Mouse (Mus musculus) kidney, embryonic 15.5 days (tissue): ENCODE data around the gene Nptn. TPM values are rescaled to one million over a fixed set of nuclear protein-coding genes. Genes with fewer than 3 reads are reported as not detected.

Source experiments
- ATAC-seq: fragments of 200-750 bp; cut with Nextera tagmentation; replicated peaks from 2 replicates; pipeline ENCODE4 v1.8.0; 2017; ENCODE audit warnings: moderate TSS enrichment; ENCODE audit not compliant: low FRiP score
- H3K27ac ChIP-seq: fragments of 300-500 bp; sonication (generic); 2 replicates; pipeline ENCODE4 v1.5.1; 2015; ENCODE audit warnings: mild to moderate bottlenecking, inconsistent platforms
- H3K27me3 ChIP-seq: fragments of 300-500 bp; sonication (generic); 2 replicates; pipeline ENCODE4 v1.6.1; 2015; ENCODE audit warnings: inconsistent platforms
- H3K36me3 ChIP-seq: fragments of 300-500 bp; sonication (generic); 2 replicates; pipeline ENCODE4 v1.6.1; 2015; ENCODE audit warnings: inconsistent platforms
- H3K4me1 ChIP-seq: fragments of 300-500 bp; sonication (generic); 2 replicates; pipeline ENCODE4 v1.6.1; 2015; ENCODE audit warnings: inconsistent platforms
- H3K4me2 ChIP-seq: fragments of 300-500 bp; sonication (generic); 2 replicates; pipeline ENCODE4 v1.6.1; 2015; ENCODE audit warnings: moderate library complexity, mild to moderate bottlenecking, inconsistent platforms
- H3K4me3 ChIP-seq: fragments of 300-500 bp; sonication (generic); replicated peaks from 2 replicates; pipeline ENCODE4 v1.5.1; 2015; ENCODE audit warnings: mild to moderate bottlenecking, inconsistent platforms
- H3K9ac ChIP-seq: fragments of 300-500 bp; sonication (generic); 2 replicates; pipeline ENCODE4 v1.6.1; 2015; ENCODE audit warnings: mild to moderate bottlenecking, inconsistent platforms
- H3K9me3 ChIP-seq: fragments of 300-500 bp; sonication (generic); replicated peaks from 2 replicates; pipeline ENCODE4 v1.6.1; 2016; ENCODE audit warnings: inconsistent platforms
- WGBS: fragments of 180-500 bp; shearing (Covaris S2); methylation state at CpG from one replicate; pipeline ENCODE4 v1.1.7; 2015; ENCODE audit warnings: mixed read lengths; 5-methylcytosine and 5-hydroxymethylcytosine counted together
- polyA plus RNA-seq: library from polyadenylated mRNA; unstranded; fragments of >200 nt; fragmentation: Nextera tagmentation; extraction: Ambion mirVana; gene quantifications from 2 replicates; pipeline ENCODE4 v1.2.1, GENCODE M21; 2015

The Nptn gene
- polyA plus RNA-seq, 1 experiment from 2014 or later, result 124 TPM

DNA sequence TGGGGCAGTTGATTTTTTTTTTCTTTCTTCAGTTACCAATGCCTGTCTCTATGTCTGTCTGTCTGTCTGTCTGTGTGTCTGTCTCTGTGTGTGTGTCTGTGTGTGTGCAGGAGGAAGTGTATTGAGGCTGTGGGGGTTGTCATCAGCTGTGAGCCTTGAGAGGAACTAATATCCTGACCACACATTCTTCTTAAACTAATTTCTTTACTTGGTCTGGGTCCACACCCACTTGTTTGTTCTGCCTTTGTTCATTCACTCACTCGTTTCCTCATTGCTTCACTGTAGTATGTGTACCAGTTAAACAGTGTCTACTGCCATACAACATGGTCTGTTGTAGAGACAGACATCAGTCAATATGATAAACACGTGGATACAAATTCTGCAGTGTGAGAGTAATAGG lies 45.2 kb downstream of the Nptn start:
- Histone ChIP-seq H3K27ac (no peak overlapping the region), H3K9me3 (no peaks in the 10 kb centered on the region), H3K4me2 (no peak overlapping the region), H3K4me3 (no peak overlapping the region), H3K9ac (no peak overlapping the region), H3K36me3 (peaks cover 30% of the 10 kb centered on the region), H3K27me3 (no peaks in the 10 kb centered on the region), H3K4me1 (0 out of 2 replicates have a peak, but pooled peaks cover 3% of the 10 kb centered on the region)
- 75% methylated on average over 2 of the region's 2 CpGs for WGBS
- no peak for ATAC-seq

DNA sequence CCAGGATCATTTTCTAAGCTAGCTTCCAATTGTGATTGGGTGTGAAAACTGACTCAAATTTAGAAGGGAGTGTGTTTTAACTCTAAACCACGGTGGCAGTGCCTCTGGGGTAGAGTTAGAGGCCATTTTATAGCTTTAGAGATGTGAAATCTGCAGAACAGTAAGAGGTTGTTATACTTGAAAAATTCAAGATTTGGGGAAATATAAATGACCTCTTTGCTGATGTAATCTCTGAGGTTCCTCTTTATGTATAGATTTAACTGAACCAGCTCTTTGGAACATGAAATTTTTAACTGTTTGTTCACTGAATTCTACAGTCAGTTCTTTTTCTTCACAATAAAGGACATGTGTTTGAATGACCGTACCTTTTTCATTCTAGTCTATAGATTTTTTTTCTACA lies 48.4 kb downstream of the Nptn start:
- no peak for ATAC-seq
- Histone ChIP-seq H3K4me1 (no peaks in the 10 kb centered on the region), H3K27me3 (no peaks in the 10 kb centered on the region), H3K9me3 (no peaks in the 10 kb centered on the region), H3K4me2 (no peak overlapping the region), H3K9ac (no peak overlapping the region), H3K27ac (no peak overlapping the region), H3K4me3 (no peak overlapping the region), H3K36me3 (peaks cover 44% of the 10 kb centered on the region)
- WGBS, result 72% methylated on average over 2 of the region's 2 CpGs

DNA sequence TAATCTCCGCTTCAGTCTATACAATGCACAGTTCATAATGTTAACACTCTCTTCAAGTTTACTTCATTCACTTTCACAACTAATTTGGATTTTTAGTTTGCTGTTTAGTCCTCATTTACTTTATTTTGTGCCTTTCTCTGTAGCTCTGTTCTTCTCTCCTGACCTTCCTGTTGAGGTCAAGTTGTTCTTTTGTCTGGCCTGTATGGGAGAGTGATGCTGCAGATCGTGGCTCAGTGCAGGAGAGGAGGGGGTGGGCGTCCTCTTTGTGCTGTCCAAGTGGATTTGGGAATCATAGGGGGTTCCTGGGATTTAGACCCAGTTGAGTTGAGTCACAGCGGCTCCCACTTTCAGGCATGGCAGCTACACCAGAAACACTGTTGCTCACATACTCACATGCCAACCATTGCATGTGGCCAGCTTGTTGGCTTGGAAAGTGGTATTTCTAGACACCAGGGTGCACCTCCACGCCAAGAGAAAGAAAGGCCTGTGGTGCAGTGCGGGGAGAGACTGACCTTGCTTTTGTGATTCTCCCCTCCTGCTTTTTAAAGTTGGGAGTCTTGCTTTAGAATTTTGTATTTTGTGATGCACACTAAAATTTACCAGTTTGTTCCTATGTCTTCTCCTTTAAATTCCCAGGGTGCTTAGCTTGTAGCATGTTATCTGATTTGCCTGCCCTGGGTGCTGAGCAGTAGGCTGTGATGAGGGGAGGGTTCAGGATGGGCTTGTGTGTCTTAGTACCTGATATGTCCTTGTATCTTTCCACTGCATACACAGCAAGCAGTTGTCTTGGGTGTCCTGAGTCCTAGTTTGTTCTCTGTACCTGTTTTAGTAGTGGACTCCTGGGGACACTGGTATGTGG lies 66.6 kb downstream of the Nptn start:
- 83% methylated on average over 6 of the region's 6 CpGs for WGBS
- Histone ChIP-seq H3K27ac (no peak overlapping the region), H3K27me3 (no peaks in the 10 kb centered on the region), H3K4me3 (no peak overlapping the region), H3K9ac (no peak overlapping the region), H3K36me3 (peaks cover 45% of the 10 kb centered on the region), H3K4me2 (no peak overlapping the region), H3K9me3 (no peaks in the 10 kb centered on the region), H3K4me1 (0 out of 2 replicates have a peak, but pooled peaks cover 2% of the 10 kb centered on the region)
- ATAC-seq, result no peak

DNA sequence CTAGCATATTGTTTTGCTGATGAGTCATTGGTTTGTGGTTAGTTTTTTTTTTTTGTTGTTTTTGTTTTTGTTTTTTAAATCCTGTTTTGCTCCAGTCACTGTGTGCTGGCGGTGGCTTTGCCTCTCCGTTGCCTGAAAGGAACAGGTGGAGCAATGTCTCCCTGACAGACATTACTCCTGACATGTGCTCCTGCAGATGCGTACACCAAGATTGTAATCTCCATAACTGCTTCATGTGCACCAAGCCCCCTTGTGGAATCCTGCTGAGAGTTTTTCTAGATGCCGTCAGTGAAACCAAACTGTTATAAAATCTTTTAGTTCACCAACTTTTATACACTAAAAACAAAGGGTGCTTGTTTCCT lies 67.2 kb downstream of the Nptn start:
- Histone ChIP-seq H3K36me3 (peaks cover 39% of the 10 kb centered on the region), H3K27ac (no peak overlapping the region), H3K9me3 (no peaks in the 10 kb centered on the region), H3K4me1 (0 out of 2 replicates have a peak, but pooled peaks cover 2% of the 10 kb centered on the region), H3K27me3 (no peaks in the 10 kb centered on the region), H3K4me3 (no peak overlapping the region), H3K4me2 (no peak overlapping the region), H3K9ac (no peak overlapping the region)
- no peak for ATAC-seq
- WGBS, result 70% methylated on average over 4 of the region's 4 CpGs

DNA sequence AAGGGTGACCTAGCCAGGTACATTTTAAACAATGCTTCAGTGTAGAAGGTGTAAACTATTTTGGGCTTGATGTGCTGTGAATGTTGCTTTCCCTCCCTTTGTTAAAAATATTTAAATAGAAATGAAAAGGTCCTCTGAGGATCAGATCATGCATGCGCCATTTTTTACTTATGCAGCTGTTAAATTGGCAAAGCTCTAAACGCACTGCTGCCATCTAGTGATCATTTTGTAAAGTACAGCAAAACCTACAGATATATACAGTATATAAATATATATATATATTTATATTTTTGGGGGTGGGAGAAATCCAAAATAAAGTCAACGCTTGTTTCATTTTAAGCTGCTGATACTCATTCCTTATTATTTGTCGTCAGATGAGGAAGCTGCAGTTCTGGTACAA lies 70.0 kb downstream of the Nptn start:
- H3K27ac ChIP-seq, result no peak overlapping the region
- no peak for ATAC-seq
- H3K4me3 ChIP-seq, result no peak overlapping the region
- H3K9me3 ChIP-seq, result no peaks in the 10 kb centered on the region
- WGBS, result 62% methylated on average over 4 of the region's 4 CpGs
- H3K27me3 ChIP-seq, result no peaks in the 10 kb centered on the region
- H3K4me1 ChIP-seq, result 0 out of 2 replicates have a peak, but pooled peaks cover 2% of the 10 kb centered on the region
- H3K36me3 ChIP-seq, result peaks cover 32% of the 10 kb centered on the region
- H3K4me2 ChIP-seq, result no peak overlapping the region
- no peak overlapping the region for H3K9ac ChIP-seq

DNA sequence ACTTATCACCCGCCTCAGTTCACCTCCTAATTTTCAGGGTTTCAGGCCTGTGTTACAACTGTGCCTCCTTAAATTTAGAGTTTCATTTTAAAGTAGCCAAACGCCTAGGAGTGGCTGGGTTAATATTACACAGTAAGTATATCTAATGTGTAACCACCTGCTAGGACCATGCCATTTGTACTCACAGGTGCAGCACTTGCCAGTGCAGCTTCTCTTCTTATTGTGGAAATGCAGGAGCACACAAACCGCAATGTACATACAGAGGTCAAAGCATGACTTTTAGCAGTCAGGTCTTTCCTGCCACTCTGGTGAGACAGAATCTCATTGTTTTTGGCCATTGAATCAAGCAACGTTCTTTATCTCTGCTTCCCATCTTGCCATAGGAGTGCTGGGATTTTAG lies 72.5 kb downstream of the Nptn start:
- no peak overlapping the region for H3K4me3 ChIP-seq
- H3K27ac ChIP-seq, result peak overlapping the region; percentile 41; the same call in 1 of the 2 replicates
- WGBS, result 62% methylated on average over 4 of the region's 4 CpGs
- no peaks in the 10 kb centered on the region for H3K27me3 ChIP-seq
- H3K9me3 ChIP-seq, result no peaks in the 10 kb centered on the region
- 0 out of 2 replicates have a peak, but pooled peaks cover 2% of the 10 kb centered on the region for H3K4me1 ChIP-seq
- H3K4me2 ChIP-seq, result no peak overlapping the region
- H3K9ac ChIP-seq, result no peak overlapping the region
- ATAC-seq, result no peak
- peaks cover 51% of the 10 kb centered on the region for H3K36me3 ChIP-seq

DNA sequence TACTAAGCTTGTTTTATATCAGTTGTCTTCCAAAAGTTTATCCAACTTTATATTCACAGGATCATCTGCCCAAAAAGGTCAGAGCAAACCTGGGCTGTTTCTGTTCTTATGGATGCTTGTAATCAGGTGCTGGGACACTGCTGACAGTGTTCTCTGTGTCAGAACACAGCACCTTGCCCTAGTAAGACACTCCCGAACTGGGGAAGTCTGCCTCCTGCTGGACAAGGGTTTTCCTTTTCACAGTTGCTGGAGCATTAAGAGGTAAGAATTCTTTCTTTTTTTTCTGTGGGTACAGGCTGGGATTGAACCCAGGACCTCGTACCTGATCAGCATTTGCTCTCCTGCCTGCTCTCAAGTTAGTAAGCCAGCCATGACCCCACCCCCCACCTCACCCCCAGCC lies 74.4 kb downstream of the Nptn start:
- Histone ChIP-seq H3K36me3 (peaks cover 57% of the 10 kb centered on the region), H3K27ac (no peak overlapping the region), H3K9ac (no peak overlapping the region), H3K9me3 (no peaks in the 10 kb centered on the region), H3K4me1 (0 out of 2 replicates have a peak, but pooled peaks cover 2% of the 10 kb centered on the region), H3K27me3 (no peaks in the 10 kb centered on the region), H3K4me2 (no peak overlapping the region), H3K4me3 (no peak overlapping the region)
- no peak for ATAC-seq
- 71% methylated on average over 2 of the region's 2 CpGs for WGBS

DNA sequence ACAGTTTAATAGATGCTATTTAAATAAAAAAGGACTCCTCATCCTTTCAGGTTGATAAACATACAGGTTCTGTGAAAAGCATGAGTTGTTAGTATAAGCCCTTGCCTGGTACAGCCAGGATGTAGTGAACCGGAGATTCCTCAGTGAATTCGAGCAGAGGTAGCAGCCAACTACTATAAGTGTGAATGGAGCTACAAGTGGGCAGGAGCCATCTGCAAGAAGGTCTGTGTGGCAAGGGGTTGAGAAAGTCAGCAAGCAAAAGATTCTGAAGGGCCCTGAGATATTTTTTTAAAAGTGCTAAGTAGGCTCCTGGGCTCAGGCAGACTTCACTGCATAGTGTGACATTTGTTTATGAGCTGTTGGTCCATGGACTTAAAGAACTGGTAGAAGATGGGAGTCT lies 74.8 kb downstream of the Nptn start:
- Histone ChIP-seq H3K4me3 (no peak overlapping the region), H3K9ac (no peak overlapping the region), H3K36me3 (peaks cover 55% of the 10 kb centered on the region), H3K4me2 (no peak overlapping the region), H3K27ac (no peak overlapping the region), H3K4me1 (0 out of 2 replicates have a peak, but pooled peaks cover 2% of the 10 kb centered on the region), H3K9me3 (no peaks in the 10 kb centered on the region), H3K27me3 (no peaks in the 10 kb centered on the region)
- no peak for ATAC-seq
- 94% methylated on average over 2 of the region's 2 CpGs for WGBS

DNA sequence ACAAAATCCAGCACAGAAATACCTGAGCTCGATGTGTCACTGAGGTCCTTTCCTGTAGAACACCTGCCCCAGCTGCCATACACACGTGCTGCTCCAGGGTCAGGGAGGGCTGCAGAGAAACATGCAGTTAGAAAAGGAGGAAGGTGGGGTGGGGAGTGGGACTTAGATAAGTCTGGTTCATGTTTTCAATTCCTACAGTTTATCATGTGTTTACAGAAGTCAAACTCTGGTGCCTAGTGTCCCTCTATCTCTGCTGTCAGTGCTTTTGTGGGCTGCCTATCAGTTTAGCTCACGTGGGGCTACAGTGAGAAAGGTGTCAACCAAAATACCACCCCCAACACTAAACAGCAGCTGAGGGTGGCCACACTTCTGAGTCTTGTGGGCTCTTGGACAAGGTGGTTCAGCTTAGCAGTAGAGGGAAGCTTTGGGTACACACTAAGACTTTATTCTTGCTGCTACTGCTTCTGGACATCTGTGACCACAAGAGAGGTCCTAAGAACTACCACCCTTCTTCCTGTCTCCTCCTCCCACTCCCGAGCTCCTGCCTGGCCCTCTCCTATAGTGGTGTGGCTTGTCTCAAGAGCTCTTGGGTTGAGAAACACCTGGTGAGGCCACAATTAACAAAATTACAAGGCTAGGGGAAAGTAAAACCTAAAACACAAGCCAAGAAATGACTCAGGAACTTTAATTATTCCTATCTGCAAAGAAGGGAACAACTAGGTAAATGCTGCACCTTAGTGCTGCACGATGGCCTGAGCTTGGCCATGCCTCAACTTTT lies 75.9 kb downstream of the Nptn start:
- no peak overlapping the region for H3K4me3 ChIP-seq
- H3K9ac ChIP-seq, result no peak overlapping the region
- H3K9me3 ChIP-seq, result no peaks in the 10 kb centered on the region
- 85% methylated on average over 5 of the region's 5 CpGs for WGBS
- no peak overlapping the region for H3K4me2 ChIP-seq
- ATAC-seq, result peak; percentile 62; the same call in 1 of the 2 replicates
- H3K36me3 ChIP-seq, result peaks cover 60% of the 10 kb centered on the region
- no peak overlapping the region for H3K27ac ChIP-seq
- 0 out of 2 replicates have a peak, but pooled peaks cover 2% of the 10 kb centered on the region for H3K4me1 ChIP-seq
- H3K27me3 ChIP-seq, result no peaks in the 10 kb centered on the region

DNA sequence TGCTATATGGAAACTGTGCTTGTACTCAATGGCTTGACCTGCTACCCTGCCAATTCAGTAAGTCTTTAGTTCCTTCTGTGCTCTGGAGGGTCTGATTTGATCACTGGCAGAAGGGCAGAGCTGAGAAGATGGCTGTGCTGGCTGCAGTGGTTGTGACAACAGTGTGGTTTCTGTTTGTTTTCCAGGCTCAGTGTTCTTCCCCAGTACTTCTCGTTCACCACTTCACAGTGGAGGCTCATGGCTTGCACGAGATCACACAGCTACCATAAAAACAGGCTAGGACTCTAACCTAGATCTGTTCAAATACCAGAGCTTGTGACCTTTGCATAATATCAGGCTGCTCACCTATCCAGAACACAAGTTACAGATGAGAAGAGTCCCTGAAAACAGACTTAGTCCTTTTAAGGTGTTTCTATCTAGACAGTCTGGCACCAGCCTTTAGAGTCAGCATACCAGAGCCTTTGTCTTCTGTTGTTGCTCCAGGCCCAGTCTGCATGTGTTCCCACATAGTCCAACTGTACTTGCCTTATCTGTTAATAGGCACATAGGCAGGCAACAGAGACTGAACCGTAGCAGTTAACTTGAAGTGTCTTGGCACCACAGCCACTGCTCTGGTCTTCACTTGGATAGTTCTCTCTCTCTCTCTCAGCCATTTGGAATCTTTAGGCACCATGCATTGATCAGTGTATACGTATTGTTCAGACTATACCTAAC lies 76.7 kb downstream of the Nptn start:
- ATAC-seq, result no peak
- Histone ChIP-seq H3K9me3 (no peaks in the 10 kb centered on the region), H3K27ac (no peak overlapping the region), H3K4me2 (no peak overlapping the region), H3K9ac (no peak overlapping the region), H3K4me3 (no peak overlapping the region), H3K27me3 (no peaks in the 10 kb centered on the region), H3K4me1 (no peaks in the 10 kb centered on the region), H3K36me3 (peaks cover 64% of the 10 kb centered on the region)
- WGBS, result 85% methylated on average over 4 of the region's 4 CpGs

DNA sequence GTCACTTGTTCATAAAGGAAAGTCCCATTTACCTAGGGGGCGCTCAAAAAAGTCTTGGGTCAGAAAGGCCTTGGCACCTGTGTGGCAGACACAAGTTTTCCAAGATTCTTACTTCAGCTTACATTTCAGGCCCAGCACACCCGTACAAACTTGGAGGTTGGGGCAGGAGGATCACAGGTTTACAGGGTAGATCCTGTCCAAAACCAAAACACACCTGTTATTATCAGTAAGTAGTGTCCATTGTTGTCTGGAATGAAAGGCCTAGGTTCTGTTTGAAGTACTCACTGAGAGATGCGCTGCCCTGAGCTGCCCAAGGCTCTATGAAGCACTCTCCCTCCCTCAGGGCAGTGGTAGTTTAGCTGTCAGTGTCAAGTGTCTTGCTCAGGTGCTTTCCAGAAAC lies 77.3 kb downstream of the Nptn start:
- H3K4me2 ChIP-seq, result no peak overlapping the region
- H3K4me1 ChIP-seq, result no peaks in the 10 kb centered on the region
- 91% methylated on average over 3 of the region's 3 CpGs for WGBS
- ATAC-seq, result no peak
- no peak overlapping the region for H3K9ac ChIP-seq
- peaks cover 65% of the 10 kb centered on the region for H3K36me3 ChIP-seq
- H3K9me3 ChIP-seq, result no peaks in the 10 kb centered on the region
- H3K4me3 ChIP-seq, result no peak overlapping the region
- H3K27ac ChIP-seq, result no peak overlapping the region
- no peaks in the 10 kb centered on the region for H3K27me3 ChIP-seq

DNA sequence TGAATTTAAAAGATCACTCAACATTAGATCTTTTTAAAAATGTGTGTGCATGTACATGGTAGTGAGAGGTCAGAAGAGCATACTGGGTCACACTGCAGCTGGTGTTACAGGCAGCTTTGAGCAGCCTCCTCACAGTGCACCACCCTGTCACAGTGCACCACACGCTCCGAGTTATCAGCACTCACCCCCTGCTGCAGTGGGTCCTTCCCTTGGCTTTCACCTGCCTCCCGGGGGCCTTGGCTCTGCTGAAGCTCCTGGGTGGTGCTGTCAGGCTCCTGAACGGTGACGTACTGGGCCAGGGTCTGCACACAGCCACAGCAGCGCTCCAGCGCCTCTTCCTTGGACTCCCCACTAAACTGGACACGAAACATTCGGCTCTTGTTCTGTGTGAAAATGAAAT lies 77.9 kb downstream of the Nptn start:
- H3K36me3 ChIP-seq, result peaks cover 65% of the 10 kb centered on the region
- peak; percentile 36; the same call in 1 of the 2 replicates for ATAC-seq
- H3K4me3 ChIP-seq, result no peak overlapping the region
- no peak overlapping the region for H3K27ac ChIP-seq
- H3K9ac ChIP-seq, result no peak overlapping the region
- no peak overlapping the region for H3K4me2 ChIP-seq
- WGBS, result 86% methylated on average over 9 of the region's 9 CpGs
- no peaks in the 10 kb centered on the region for H3K27me3 ChIP-seq
- no peaks in the 10 kb centered on the region for H3K4me1 ChIP-seq
- H3K9me3 ChIP-seq, result no peaks in the 10 kb centered on the region
